Mouse (Mus musculus): ENCODE data around the gene Rrp1. TPM values are rescaled to one million over a fixed set of nuclear protein-coding genes. Genes with fewer than 3 reads are reported as not detected.
A peak's percentile ranks its signal among the peaks of the same experiment; 100 is the strongest.
"Not testable (repeated sequence)": the region's sequence is repeated elsewhere in the genome, so short reads cannot be mapped to it uniquely, and the experiment has no call there.

Rrp1 gene
- total RNA-seq, 4 experiments from 2014 or later, result 215 to 262 (median 251) TPM

- DNase-seq, result no peak
These were observed 9.8 kb upstream of the Rrp1 start for GRCm38 (mm10) chr10:78422614-78423013.

- DNase-seq, result no peak
These were observed 8.1 kb upstream of the Rrp1 start for GRCm38 (mm10) chr10:78420929-78421328.

- peak; percentile 56 for DNase-seq
These were observed 5.9 kb upstream of the Rrp1 start for GRCm38 (mm10) chr10:78418791-78419190.

- peak; percentile 75 for DNase-seq
These were observed 5.0 kb upstream of the Rrp1 start for GRCm38 (mm10) chr10:78417888-78418287.

GRCm38 (mm10) chr10:78414936-78415335, 2.1 kb upstream of the Rrp1 start:
- DNase-seq, result not testable (repeated sequence)

- no peak for DNase-seq
These were observed 293 bp upstream of the Rrp1 start for GRCm38 (mm10) chr10:78413152-78413520.

- DNase-seq, result no peak
These were observed 992 bp downstream of the Rrp1 start for GRCm38 (mm10) chr10:78411851-78412250.

- DNase-seq, result peak; percentile 57
These were observed 3.6 kb downstream of the Rrp1 start for GRCm38 (mm10) chr10:78409035-78409788.

- DNase-seq, result no peak
These were observed 5.7 kb downstream of the Rrp1 start for GRCm38 (mm10) chr10:78407132-78407531.

GRCm38 (mm10) chr10:78406152-78406551, 6.7 kb downstream of the Rrp1 start:
- no peak for DNase-seq

- no peak for DNase-seq
These were observed 10.4 kb downstream of the Rrp1 start for GRCm38 (mm10) chr10:78402301-78402922.

- no peak for DNase-seq
These were observed 11.7 kb downstream of the Rrp1 start for GRCm38 (mm10) chr10:78401127-78401526.

GRCm38 (mm10) chr10:78399090-78399657, 13.7 kb downstream of the Rrp1 start:
- DNase-seq, result peak; percentile 64

- no peak for DNase-seq
These were observed 16.3 kb downstream of the Rrp1 start for GRCm38 (mm10) chr10:78396625-78396885.

GRCm38 (mm10) chr10:78395819-78396624, 16.8 kb downstream of the Rrp1 start:
- peak; percentile 81 for DNase-seq

- no peak for DNase-seq
These were observed 17.5 kb downstream of the Rrp1 start for GRCm38 (mm10) chr10:78395377-78395776.

GRCm38 (mm10) chr10:78392072-78392471, 20.8 kb downstream of the Rrp1 start:
- DNase-seq, result peak; percentile 74

- no peak for DNase-seq
These were observed 21.8 kb downstream of the Rrp1 start for GRCm38 (mm10) chr10:78390982-78391470.

- DNase-seq, result no peak
These were observed 24.4 kb downstream of the Rrp1 start for GRCm38 (mm10) chr10:78388216-78388980.

- no peak for DNase-seq
These were observed 27.3 kb downstream of the Rrp1 start for GRCm38 (mm10) chr10:78385520-78385919.

- DNase-seq, result no peak
These were observed 29.3 kb downstream of the Rrp1 start for GRCm38 (mm10) chr10:78383567-78383966.

GRCm38 (mm10) chr10:78378516-78378915, 34.3 kb downstream of the Rrp1 start:
- no peak for DNase-seq

All from adrenal gland, adult 8-10 months (tissue).